Mouse (Mus musculus) forebrain, embryonic 13.5 days (tissue): ENCODE measurements around the gene Hk2. TPM values are rescaled to one million over a fixed set of nuclear protein-coding genes. Genes with fewer than 3 reads are reported as not detected.
"Not testable (repeated sequence)": the region's sequence is repeated elsewhere in the genome, so short reads cannot be mapped to it uniquely, and the experiment has no call there.

Experiments used
- ATAC-seq: fragments of 200-750 bp; cut with Nextera tagmentation; 2 replicates; pipeline ENCODE4 v1.8.0; 2017
- H3K27ac ChIP-seq: fragments of 300-500 bp; sonication (generic); 2 replicates; pipeline ENCODE4 v1.5.1; 2015; ENCODE audit warnings: inconsistent platforms, mild to moderate bottlenecking, moderate library complexity
- H3K27me3 ChIP-seq: fragments of 300-500 bp; sonication (generic); 2 replicates; pipeline ENCODE4 v1.6.1; 2015; ENCODE audit warnings: mild to moderate bottlenecking, inconsistent platforms
- H3K36me3 ChIP-seq: fragments of 300-500 bp; sonication (generic); 2 replicates; pipeline ENCODE4 v1.6.1; 2015; ENCODE audit warnings: mild to moderate bottlenecking, inconsistent platforms; ENCODE audit not compliant: poor library complexity, severe bottlenecking
- H3K4me1 ChIP-seq: fragments of 300-500 bp; sonication (generic); 2 replicates; pipeline ENCODE4 v1.6.1; 2015; ENCODE audit warnings: inconsistent platforms
- H3K4me2 ChIP-seq: fragments of 300-500 bp; sonication (generic); 2 replicates; pipeline ENCODE4 v1.6.1; 2015; ENCODE audit warnings: inconsistent platforms, mild to moderate bottlenecking, moderate library complexity
- H3K4me3 ChIP-seq: fragments of 300-500 bp; sonication (generic); 2 replicates; pipeline ENCODE4 v1.5.1; 2015; ENCODE audit warnings: mild to moderate bottlenecking, inconsistent platforms
- H3K9ac ChIP-seq: fragments of 300-500 bp; sonication (generic); 2 replicates; pipeline ENCODE4 v1.6.1; 2015; ENCODE audit warnings: mild to moderate bottlenecking, inconsistent platforms
- H3K9me3 ChIP-seq: fragments of 300-500 bp; sonication (generic); replicated peaks from 2 replicates; pipeline ENCODE4 v1.6.1; 2016; ENCODE audit warnings: inconsistent platforms
- WGBS: fragments of 180-500 bp; shearing (Covaris S2); methylation state at CpG from one replicate; pipeline ENCODE4 v1.1.7; 2015; 5-methylcytosine and 5-hydroxymethylcytosine counted together
- polyA plus RNA-seq: library from polyadenylated mRNA; unstranded; fragments of >200 nt; fragmentation: Nextera tagmentation; extraction: Ambion mirVana; gene quantifications from 2 replicates; pipeline ENCODE4 v1.2.1, GENCODE M21; 2015

Gene Hk2
- polyA plus RNA-seq, 1 experiment from 2014 or later = 13.4 TPM

DNA sequence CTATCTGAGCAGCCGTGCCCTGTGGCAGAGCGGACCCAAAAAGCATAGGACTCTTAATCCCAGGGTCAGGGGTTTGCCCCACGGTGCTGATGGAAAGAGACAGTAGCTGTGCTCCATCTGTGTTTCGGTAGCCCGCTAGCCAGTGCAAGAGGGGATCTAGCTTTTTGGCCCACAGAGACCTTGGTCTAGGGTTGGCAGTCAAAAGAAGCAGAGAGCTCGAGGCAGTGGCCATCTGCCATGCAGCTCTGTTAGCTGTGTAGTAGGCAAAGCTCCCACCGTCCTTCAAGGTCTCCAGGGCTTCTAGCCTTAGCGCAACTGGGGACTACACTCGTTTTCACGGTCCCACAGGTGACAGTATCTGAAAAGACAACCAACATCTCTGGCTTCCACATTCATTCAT is 67.0 kb downstream of the Hk2 start:
- Histone ChIP-seq H3K36me3 (no peaks in the 10 kb centered on the region), H3K27me3 (no peaks in the 10 kb centered on the region), H3K4me1 (no peaks in the 10 kb centered on the region), H3K4me2 (no peak overlapping the region), H3K4me3 (no peak overlapping the region), H3K9me3 (no peaks in the 10 kb centered on the region), H3K27ac (no peak overlapping the region), H3K9ac (no peak overlapping the region)
- 86% methylated on average over 10 of the region's 10 CpGs for WGBS
- no peak for ATAC-seq

DNA sequence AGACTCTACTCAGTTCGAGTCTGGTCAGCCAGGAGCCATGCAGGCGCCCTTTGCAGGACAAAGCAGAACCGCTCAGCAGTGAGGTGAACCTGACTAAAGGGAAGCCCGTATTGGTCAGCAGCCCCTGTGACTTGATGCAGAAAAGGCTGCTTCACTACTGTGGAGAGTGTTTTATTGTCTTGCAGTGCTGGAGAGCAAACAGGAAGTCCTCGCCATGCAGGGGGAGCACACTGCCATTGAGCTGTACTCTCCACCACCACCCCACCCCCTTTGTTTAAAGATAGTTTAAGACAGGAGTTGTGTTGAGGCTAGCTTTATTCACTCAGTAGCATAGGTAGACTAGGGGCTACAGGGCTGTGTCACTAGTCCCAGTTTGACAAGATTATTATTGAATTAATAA is 69.0 kb downstream of the Hk2 start, which contains the start of gene Pole4:
Pole4 (minus strand) TSS at position 145 of the 400 bp plus-strand sequence.
- Histone ChIP-seq H3K36me3 (no peaks in the 10 kb centered on the region), H3K4me2 (no peak within 1 kb of the TSS), H3K4me3 (no peak within 1 kb of the TSS), H3K27me3 (no peaks in the 10 kb centered on the region), H3K9ac (no peak within 1 kb of the TSS), H3K27ac (no peak within 1 kb of the TSS), H3K9me3 (no peaks in the 10 kb centered on the region), H3K4me1 (no peaks in the 10 kb centered on the region)
- ATAC-seq = no peak
- 84% methylated on average over 5 of the region's 5 CpGs for WGBS

DNA sequence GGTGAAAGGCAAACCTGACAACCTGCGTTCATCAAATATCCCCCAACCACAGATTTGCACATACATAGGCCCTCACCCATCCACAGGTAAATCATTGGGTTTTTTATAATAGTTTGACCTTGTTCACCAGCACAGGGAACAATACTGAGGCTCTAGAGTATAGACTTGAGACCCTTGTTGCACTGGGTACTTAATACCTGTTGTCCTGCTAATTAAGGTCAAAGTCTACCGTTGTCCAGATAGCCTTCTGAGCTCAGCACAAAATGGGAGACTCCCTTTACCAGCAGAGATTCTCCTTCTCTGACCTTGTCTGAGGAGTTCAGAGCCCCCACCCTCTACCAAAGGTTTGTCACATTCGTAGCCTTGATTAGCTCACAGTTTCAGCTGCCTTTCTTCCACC is 70.5 kb downstream of the Hk2 start:
- Histone ChIP-seq H3K27ac (no peak overlapping the region), H3K4me2 (no peak overlapping the region), H3K36me3 (no peaks in the 10 kb centered on the region), H3K9me3 (no peaks in the 10 kb centered on the region), H3K27me3 (no peaks in the 10 kb centered on the region), H3K9ac (no peak overlapping the region), H3K4me3 (no peak overlapping the region), H3K4me1 (0 out of 2 replicates have a peak, but pooled peaks cover 8% of the 10 kb centered on the region)
- no peak for ATAC-seq
- 86% methylated on average over 3 of the region's 3 CpGs for WGBS

GRCm38 (mm10) chr6:82702593-82703017 is 71.6 kb downstream of the Hk2 start:
- H3K36me3 ChIP-seq = no peaks in the 10 kb centered on the region
- no peak overlapping the region for H3K9ac ChIP-seq
- H3K4me1 ChIP-seq = 0 out of 2 replicates have a peak, but pooled peaks cover 8% of the 10 kb centered on the region
- no peaks in the 10 kb centered on the region for H3K9me3 ChIP-seq
- 31% methylated on average over 16 of the region's 16 CpGs for WGBS
- peak; percentile 97 for ATAC-seq
- H3K27me3 ChIP-seq = no peaks in the 10 kb centered on the region
- no peak overlapping the region for H3K4me2 ChIP-seq
- H3K4me3 ChIP-seq = no peak overlapping the region
- no peak overlapping the region for H3K27ac ChIP-seq

DNA sequence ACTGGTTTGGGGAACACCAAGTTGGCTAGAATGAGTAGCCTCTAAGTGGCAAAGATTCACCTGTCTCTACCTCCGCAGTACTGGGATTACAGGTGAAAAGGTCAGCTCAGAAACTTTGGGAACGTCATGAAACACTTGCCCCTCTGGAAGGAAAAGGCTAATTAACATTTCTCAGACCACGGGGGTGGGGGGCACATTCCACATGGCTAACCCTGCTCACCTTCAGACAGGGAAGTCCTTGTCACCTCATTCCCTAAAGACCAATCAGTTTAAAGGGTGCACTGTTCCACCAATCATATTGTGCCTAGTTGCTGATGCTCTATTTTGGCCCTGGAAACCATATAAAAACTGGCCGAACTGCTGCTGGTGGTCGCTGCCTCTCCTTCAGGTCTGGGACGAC is 73.0 kb downstream of the Hk2 start:
- no peaks in the 10 kb centered on the region for H3K36me3 ChIP-seq
- H3K4me2 ChIP-seq = no peak overlapping the region
- H3K4me3 ChIP-seq = no peak overlapping the region
- no peaks in the 10 kb centered on the region for H3K27me3 ChIP-seq
- no peaks in the 10 kb centered on the region for H3K9me3 ChIP-seq
- 77% methylated on average over 6 of the region's 6 CpGs for WGBS
- no peak overlapping the region for H3K27ac ChIP-seq
- H3K4me1 ChIP-seq = 0 out of 2 replicates have a peak, but pooled peaks cover 8% of the 10 kb centered on the region
- no peak overlapping the region for H3K9ac ChIP-seq
- no peak for ATAC-seq

- H3K27ac ChIP-seq = no peak overlapping the region
- no peaks in the 10 kb centered on the region for H3K9me3 ChIP-seq
- no peak for ATAC-seq
- H3K4me1 ChIP-seq = 0 out of 2 replicates have a peak, but pooled peaks cover 8% of the 10 kb centered on the region
- H3K27me3 ChIP-seq = no peaks in the 10 kb centered on the region
- no peak overlapping the region for H3K4me3 ChIP-seq
- no peak overlapping the region for H3K9ac ChIP-seq
- no peaks in the 10 kb centered on the region for H3K36me3 ChIP-seq
- 17% methylated on average over 5 of the region's 5 CpGs for WGBS
- no peak overlapping the region for H3K4me2 ChIP-seq
Observed at GRCm38 (mm10) chr6:82699831-82700230, 74.4 kb downstream of the Hk2 start.

DNA sequence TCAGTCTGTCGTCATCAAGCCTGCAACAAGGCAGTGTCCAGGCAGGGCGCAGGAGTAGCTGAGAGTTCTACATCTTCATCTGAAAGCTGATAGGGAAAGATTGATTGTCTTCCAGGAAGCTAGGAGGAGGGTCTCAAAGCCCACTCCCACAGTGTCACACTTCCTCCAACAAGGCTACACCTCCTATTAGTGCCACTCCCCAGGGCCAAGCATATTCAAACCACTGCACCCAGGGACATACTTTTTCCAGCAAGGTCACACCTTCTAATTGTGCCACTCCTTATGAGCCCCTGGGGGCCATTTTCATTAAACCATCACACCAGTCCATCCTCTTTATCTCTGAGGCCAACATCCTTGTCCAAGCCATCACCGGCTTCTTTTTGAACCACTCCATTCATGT is 77.5 kb downstream of the Hk2 start:
- no peak for ATAC-seq

DNA sequence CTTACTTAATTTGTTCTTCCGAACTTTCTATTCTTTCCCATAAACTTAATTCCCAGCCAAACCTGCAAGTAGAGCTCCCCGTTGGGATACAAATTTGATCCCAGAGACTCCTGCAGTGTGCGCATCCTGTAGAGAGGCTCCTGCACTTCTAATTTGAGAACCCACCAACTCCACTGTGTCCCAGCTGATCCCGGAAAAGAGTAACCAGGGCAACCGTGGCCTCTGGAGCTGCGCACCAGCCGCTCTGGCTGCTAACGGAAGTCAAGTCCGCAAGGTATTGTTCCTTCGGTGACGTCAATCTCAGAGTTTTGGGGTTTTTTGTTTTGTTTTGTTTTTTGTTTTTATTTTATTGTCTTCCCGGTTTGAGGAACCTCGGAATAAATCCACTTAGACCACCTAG is 79.6 kb downstream of the Hk2 start:
- WGBS = 48% methylated on average over 13 of the region's 13 CpGs
- no peak for ATAC-seq
- H3K4me1 ChIP-seq = 0 out of 2 replicates have a peak, but pooled peaks cover 6% of the 10 kb centered on the region

More for the DNA sequence above, 77.5 kb downstream of the Hk2 start:
- Histone ChIP-seq H3K36me3 (no peaks in the 10 kb centered on the region), H3K4me1 (0 out of 2 replicates have a peak, but pooled peaks cover 12% of the 10 kb centered on the region), H3K27ac (no peak overlapping the region), H3K9me3 (no peaks in the 10 kb centered on the region), H3K9ac (no peak overlapping the region), H3K4me2 (no peak overlapping the region), H3K27me3 (no peaks in the 10 kb centered on the region), H3K4me3 (no peak overlapping the region)
- WGBS = 96% methylated on average over 3 of the region's 3 CpGs

DNA sequence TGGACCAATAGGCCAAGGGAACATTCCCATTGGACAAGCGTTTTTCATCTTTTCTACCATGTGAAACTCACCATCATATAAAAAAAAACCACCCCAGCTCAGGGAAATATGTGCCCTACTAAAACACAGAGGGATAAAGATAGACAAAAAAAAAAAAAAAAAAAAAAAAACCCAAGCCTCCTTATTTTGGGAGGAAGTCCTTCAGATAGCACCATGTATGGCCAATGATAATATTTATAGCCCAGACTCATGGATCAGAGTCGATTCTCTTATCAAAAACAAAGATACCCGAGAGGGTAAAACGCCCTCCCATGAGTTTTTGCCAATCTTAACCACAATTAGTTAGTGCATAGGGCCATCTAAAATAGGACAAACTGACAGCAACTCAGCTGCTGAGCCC is 84.8 kb downstream of the Hk2 start:
- no peak for ATAC-seq
- H3K36me3 ChIP-seq = no peaks in the 10 kb centered on the region
- H3K4me2 ChIP-seq = no peak overlapping the region
- no peak overlapping the region for H3K27ac ChIP-seq
- H3K4me1 ChIP-seq = 0 out of 2 replicates have a peak, but pooled peaks cover 7% of the 10 kb centered on the region
- no peaks in the 10 kb centered on the region for H3K9me3 ChIP-seq
- no peak overlapping the region for H3K9ac ChIP-seq
- no peaks in the 10 kb centered on the region for H3K27me3 ChIP-seq
- 91% methylated on average over 4 of the region's 4 CpGs for WGBS
- no peak overlapping the region for H3K4me3 ChIP-seq

More for the DNA sequence above, 79.6 kb downstream of the Hk2 start:
- H3K36me3 ChIP-seq = no peaks in the 10 kb centered on the region
- no peak overlapping the region for H3K27ac ChIP-seq
- no peak overlapping the region for H3K4me2 ChIP-seq
- no peaks in the 10 kb centered on the region for H3K9me3 ChIP-seq
- H3K9ac ChIP-seq = no peak overlapping the region
- no peak overlapping the region for H3K4me3 ChIP-seq
- no peaks in the 10 kb centered on the region for H3K27me3 ChIP-seq

DNA sequence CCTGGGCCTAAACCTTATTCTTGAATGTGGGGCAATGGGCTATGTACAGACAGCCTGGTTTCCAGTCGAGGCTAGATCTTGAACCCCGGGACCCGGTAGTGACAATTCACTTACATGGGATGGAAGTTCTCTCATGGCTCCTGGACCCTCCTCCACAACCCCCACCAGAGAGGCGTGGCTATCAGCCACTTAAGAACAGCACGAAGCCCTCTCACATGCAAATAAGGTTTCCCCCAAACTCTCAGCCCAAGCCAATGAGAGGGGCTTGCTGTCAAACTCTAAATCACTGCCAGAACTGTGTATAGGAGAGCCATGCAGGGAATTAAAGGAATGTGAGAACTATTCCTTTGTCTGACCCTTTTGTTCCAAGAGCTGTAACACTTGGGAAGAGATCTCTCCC is 85.7 kb downstream of the Hk2 start:
- not testable (repeated sequence) for H3K27me3 ChIP-seq, H3K27ac ChIP-seq, H3K4me3 ChIP-seq, H3K4me2 ChIP-seq, ATAC-seq, H3K9ac ChIP-seq, H3K4me1 ChIP-seq, H3K36me3 ChIP-seq, H3K9me3 ChIP-seq
- 41% methylated on average over 5 of the region's 5 CpGs for WGBS

GRCm38 (mm10) chr6:82684136-82684535 is 90.1 kb downstream of the Hk2 start:
- Histone ChIP-seq H3K9ac (no peak overlapping the region), H3K9me3 (no peaks in the 10 kb centered on the region), H3K4me2 (no peak overlapping the region), H3K4me3 (no peak overlapping the region), H3K36me3 (no peaks in the 10 kb centered on the region), H3K4me1 (0 out of 2 replicates have a peak, but pooled peaks cover 5% of the 10 kb centered on the region), H3K27ac (no peak overlapping the region), H3K27me3 (no peaks in the 10 kb centered on the region)
- ATAC-seq = no peak

- not testable (repeated sequence) for H3K4me1 ChIP-seq, H3K27me3 ChIP-seq, ATAC-seq, H3K9ac ChIP-seq, H3K27ac ChIP-seq, H3K36me3 ChIP-seq, H3K4me2 ChIP-seq, H3K4me3 ChIP-seq, H3K9me3 ChIP-seq
- WGBS = 82% methylated on average over 2 of the region's 2 CpGs
Observed at GRCm38 (mm10) chr6:82679286-82679685, 95.0 kb downstream of the Hk2 start.

- not testable (repeated sequence) for H3K9me3 ChIP-seq, H3K4me1 ChIP-seq, H3K27ac ChIP-seq, H3K9ac ChIP-seq, H3K4me2 ChIP-seq, H3K36me3 ChIP-seq, ATAC-seq, H3K4me3 ChIP-seq, H3K27me3 ChIP-seq
- WGBS = 78% methylated on average over 3 of the region's 3 CpGs
Observed at GRCm38 (mm10) chr6:82677629-82678028, 96.6 kb downstream of the Hk2 start.
